Mouse (Mus musculus): Measurements from ENCODE around the gene Klk1. TPM values are rescaled to one million over a fixed set of nuclear protein-coding genes. Genes with fewer than 3 reads are reported as not detected.
A peak's percentile ranks its signal among the peaks of the same experiment; 100 is the strongest.
"Not testable (repeated sequence)": the region's sequence is repeated elsewhere in the genome, so short reads cannot be mapped to it uniquely, and the experiment has no call there.

Klk1 gene
- not detected for total RNA-seq (2021)

DNA sequence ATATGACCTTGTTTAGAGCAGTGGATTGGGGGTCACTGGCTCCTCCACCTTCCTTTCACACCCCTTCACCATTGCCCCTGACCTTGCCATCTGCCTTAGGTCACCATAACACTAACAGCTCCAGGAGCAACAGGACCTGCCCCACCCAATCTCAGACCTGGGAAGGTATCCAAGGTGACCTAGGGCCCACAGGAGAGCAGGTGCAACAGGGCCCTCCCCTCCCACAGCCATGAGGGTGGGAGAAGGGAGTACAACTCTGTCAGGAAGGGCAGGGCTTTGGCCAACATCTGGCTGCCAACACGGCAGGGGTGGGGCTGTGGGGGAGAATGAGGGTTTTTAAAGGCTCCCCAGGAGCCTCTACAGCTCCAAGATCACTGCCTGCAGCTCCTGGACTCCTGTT lies at the start of gene Klk1:
Klk1 (plus strand) TSS at position 285 of the 400 bp plus-strand sequence.
- intact Hi-C loops (cut with DNase I) = no loop called here
- DNase-seq (ENCODE audit: low spot score in 2 of 2) = no peak

- no peak for DNase-seq (ENCODE audit: low spot score in 2 of 2)
- intact Hi-C loops (cut with DNase I) = no loop called here
Observed at GRCm38 (mm10) chr7:44179299-44180045, 45.7 kb upstream of the Klk1 start.

GRCm38 (mm10) chr7:44186516-44186915 lies 38.6 kb upstream of the Klk1 start:
- intact Hi-C loops (cut with DNase I); DNase-seq (ENCODE audit: low spot score in 2 of 2): not testable (repeated sequence)

DNA sequence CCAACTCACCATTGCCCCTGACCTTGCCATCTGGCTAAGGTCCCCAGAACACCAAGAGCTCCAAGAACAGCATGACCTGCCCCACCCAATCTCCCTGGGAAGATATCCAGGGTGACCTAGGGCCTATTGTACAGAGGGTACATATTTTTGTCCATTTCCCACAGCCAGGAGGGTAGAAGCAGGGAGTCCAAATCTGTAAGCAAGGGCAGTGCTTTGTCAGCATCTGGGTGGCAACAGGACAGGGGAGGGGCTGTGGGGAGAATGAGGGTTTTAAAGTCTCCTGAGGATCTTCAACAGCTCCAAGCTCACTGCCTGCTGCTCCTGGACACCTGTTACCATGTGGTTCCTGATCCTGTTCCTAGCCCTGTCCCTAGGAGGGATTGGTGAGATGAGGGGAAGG lies 37.2 kb upstream of the Klk1 start, which contains the start of gene Klk1b24:
Klk1b24 (plus strand) TSS at position 301 of the 400 bp plus-strand sequence.
- DNase-seq (ENCODE audit: low spot score in 2 of 2); intact Hi-C loops (cut with DNase I): not testable (repeated sequence)

- DNase-seq (ENCODE audit: low spot score in 2 of 2); intact Hi-C loops (cut with DNase I): not testable (repeated sequence)
Observed at GRCm38 (mm10) chr7:44193466-44193865, 31.7 kb upstream of the Klk1 start.

- DNase-seq (ENCODE audit: low spot score in 2 of 2) = no peak
- intact Hi-C loops (cut with DNase I) = no loop called here
Observed at GRCm38 (mm10) chr7:44197891-44198290, 27.3 kb upstream of the Klk1 start, which contains the start of gene Klk1b3. Gene Klk1b3 (plus strand): TSS chr7:44198191.

DNA sequence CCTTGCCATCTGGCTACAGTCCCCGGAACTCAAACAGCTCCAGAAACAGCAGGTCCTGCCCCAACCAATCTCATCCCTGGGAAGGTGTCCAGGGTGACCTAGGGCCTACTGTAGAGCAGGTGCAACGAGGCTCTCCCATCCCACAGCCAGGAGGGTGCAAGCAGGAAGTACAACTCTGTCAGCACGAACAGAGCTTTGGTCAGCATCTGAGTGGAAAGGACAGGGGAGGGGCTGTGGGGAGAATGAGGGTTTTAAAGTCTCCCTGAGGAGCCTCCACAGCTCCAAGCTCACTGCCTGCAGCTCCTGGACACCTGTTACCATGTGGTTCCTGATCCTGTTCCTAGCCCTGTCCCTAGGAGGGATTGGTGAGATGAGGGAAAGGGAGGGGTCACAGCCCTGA lies 18.0 kb upstream of the Klk1 start, which contains the start of gene Klk1b4:
Klk1b4 (plus strand) TSS at position 301 of the 400 bp plus-strand sequence.
- intact Hi-C loops (cut with DNase I); DNase-seq (ENCODE audit: low spot score in 2 of 2): not testable (repeated sequence)

DNA sequence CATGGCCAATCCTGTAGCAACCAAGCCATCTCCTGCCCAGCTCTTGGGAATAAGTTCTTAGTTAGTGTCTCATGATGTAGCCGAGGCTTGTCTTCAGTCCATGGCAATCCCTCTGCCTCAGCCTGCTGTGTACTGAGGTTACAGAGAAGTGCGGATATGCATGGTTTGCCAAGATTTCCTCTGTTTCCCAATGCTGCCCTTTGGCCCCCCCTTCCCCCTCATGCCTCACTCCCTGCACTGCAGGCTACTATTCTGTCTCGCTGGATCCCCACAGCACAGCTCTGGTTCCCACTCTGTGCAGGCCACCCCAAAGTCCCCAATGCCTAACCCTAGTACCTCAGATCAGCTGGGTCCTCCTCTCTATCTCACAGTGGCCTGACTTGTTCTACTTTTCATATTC lies 16.9 kb upstream of the Klk1 start:
- no peak for DNase-seq (ENCODE audit: low spot score in 2 of 2)
- intact Hi-C loops (cut with DNase I) = no loop called here

DNA sequence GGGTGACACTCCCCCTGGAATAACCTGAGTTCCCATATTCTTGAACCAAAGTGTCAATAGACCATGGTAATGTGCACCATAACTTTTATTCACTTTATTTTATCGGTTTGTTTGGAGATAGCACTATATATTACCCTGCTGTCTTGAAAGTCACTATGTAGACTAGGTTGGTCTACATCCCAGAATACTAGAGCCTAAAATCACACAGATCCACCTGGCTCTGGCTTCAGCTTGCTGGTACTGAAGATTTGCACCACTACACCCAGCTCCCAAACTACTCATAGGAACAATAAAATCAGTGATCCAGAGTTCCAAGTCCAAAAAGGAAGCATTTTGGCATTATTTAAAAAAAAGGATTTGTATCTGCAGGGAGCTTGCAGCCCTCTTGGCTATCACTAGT lies 9.5 kb upstream of the Klk1 start, which contains the start of gene Klk1b5:
Klk1b5 (plus strand) TSS at position 301 of the 400 bp plus-strand sequence.
- intact Hi-C loops (cut with DNase I) = no loop called here
- DNase-seq (ENCODE audit: low spot score in 2 of 2) = no peak

DNA sequence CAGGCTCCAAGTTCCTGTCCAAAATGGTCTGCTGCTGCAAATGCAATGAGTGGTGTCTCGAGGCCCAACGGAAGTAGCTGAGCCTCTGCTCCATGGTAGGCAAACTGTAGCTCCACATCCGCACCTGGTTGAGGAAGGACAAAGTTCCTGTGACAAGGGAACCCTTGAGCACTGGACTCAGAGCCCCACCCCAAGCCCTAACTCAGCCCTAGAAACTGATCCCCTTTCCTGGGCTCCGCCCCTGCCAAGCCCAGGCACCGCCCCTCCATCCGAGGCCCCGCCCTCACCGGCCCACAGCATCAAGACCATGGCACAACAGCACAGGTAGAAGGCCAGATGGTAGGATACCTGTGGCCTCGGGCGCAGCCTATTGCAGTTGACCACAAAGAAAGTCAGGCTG lies 3.6 kb upstream of the Klk1 start:
- intact Hi-C loops (cut with DNase I) = not testable (repeated sequence)

DNA sequence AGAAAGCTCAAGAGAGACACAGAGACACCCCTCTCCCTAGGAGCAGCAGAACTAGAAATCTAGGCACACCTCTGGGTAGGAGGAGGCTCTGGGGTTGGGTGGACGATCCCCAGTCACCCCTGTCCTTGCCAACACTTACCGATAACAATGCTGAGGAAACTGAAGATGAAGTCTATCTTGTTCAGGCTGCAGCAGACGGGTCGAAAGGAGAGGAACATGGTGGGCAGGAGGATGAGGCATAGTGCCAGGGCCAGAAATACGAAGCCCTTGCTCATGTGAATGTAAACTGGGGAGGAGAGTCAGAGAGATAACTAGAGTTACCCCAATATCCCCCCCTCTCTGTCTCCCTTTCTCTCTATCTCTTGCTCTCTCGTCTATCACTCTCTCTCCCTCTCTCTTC lies 2.8 kb upstream of the Klk1 start:
- intact Hi-C loops (cut with DNase I) = not testable (repeated sequence)

More for the DNA sequence above, 3.6 kb upstream of the Klk1 start:
- not testable (repeated sequence) for DNase-seq (ENCODE audit: low spot score in 2 of 2)

DNA sequence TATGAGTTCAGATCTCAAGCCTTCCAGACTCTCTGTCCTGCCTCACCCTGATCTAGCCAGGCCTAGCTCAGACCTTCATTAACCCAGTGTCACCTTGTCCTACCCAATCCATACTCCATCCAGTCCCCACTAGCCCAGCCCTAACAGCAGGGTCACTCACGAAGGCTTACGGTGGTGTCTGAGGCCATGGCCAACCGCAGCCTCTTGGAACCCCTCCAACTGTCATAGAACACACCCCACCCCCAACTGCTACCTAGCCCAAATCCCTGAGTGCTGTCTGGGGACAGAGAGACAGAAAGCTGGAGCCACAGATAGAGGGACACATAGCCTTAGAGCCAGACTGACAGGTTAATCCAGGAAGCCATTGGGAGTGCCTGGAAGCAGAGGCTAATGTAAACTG lies 10.7 kb downstream of the Klk1 start, which contains the start of gene Gm36864:
Gm36864 (plus strand) TSS at position 269 of the 400 bp plus-strand sequence.
- intact Hi-C loops (cut with DNase I) = no loop called here
- no peak for DNase-seq (ENCODE audit: low spot score in 2 of 2)

More for the DNA sequence above, 2.8 kb upstream of the Klk1 start:
- DNase-seq (ENCODE audit: low spot score in 2 of 2) = not testable (repeated sequence)

- intact Hi-C loops (cut with DNase I) = no loop called here
- no peak for DNase-seq (ENCODE audit: low spot score in 2 of 2)
Observed at GRCm38 (mm10) chr7:44239913-44240312, 14.8 kb downstream of the Klk1 start.

GRCm38 (mm10) chr7:44240712-44241111 lies 15.6 kb downstream of the Klk1 start:
- intact Hi-C loops (cut with DNase I) = no loop called here
- DNase-seq (ENCODE audit: low spot score in 2 of 2) = no peak

DNA sequence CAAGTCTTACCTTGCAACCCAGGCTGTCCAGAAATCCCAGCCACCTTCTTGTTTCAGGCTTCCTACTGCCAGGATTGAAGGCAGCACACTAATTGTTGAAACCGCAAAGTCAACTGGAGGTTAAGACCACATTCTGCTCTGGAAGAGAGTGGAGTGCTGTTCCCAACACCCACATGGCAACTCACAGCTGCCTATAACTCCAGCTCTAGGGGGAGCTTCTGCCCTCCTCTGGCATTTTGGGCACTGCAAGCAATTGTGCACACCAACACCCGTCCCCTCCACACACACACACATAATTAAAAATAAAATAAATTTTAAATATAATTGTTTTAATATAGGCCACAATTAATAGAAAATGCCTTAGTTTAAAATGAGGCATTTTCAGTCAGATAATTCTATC lies 16.0 kb downstream of the Klk1 start:
- intact Hi-C loops (cut with DNase I) = no loop called here

GRCm38 (mm10) chr7:44244080-44244479 lies 18.9 kb downstream of the Klk1 start:
- intact Hi-C loops (cut with DNase I) = no loop called here
- DNase-seq (ENCODE audit: low spot score in 2 of 2) = no peak

More for the DNA sequence above, 16.0 kb downstream of the Klk1 start:
- no peak for DNase-seq (ENCODE audit: low spot score in 2 of 2)

DNA sequence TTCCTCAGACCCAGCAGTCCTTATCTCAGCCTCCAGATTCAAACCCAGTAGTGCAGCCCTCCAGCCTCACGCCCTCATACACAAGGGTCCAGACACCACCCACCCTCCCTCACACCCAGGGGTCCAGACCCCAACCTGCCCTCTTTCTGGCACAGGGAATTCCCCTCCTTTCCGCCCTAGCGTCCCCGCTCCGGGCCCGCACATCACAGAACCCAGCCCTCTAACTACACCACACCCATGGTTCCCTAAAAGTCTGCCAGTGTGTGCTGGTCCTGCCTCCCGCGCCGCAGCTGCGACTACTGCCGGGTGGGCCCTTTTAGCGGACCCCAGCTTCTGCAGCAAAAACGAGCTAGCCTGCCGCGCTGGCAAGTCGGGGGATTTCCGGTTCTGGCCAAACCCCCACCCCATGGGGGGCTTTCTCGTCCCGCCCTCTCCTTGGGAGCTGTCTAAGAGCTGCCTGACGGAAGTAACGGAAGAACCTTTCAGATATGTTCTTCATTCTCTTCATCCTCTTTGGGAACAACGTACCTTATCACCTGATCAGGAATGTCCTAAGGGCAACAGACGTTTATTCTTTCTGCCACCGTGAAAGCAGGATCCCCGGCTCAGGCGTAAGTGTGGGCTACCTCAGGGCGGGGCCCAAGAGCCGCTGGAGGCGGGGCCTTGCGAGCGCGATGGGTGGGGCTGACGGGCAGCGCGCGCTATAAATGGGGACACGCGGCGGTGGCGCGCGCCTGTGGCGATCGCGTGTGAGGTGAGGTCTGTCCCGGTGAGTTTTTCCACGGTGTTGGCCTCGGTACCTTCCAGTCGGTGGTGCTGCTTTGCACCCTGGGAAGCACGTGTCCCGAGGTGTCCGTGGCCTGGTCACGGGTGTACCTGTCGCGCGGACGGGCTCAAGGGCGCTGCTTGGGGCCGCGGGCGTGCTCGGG lies 21.2 kb downstream of the Klk1 start, which contains the start of the genes 1700028J19Rik and 2410002F23Rik:
1700028J19Rik (minus strand) TSS at position 641 of the 929 bp plus-strand sequence.
2410002F23Rik (plus strand) TSS at position 668 of the 929 bp plus-strand sequence.
- DNase-seq (ENCODE audit: low spot score in 2 of 2) = peak; percentile 90 to 92
- intact Hi-C loops (cut with DNase I) = no loop called here

DNA sequence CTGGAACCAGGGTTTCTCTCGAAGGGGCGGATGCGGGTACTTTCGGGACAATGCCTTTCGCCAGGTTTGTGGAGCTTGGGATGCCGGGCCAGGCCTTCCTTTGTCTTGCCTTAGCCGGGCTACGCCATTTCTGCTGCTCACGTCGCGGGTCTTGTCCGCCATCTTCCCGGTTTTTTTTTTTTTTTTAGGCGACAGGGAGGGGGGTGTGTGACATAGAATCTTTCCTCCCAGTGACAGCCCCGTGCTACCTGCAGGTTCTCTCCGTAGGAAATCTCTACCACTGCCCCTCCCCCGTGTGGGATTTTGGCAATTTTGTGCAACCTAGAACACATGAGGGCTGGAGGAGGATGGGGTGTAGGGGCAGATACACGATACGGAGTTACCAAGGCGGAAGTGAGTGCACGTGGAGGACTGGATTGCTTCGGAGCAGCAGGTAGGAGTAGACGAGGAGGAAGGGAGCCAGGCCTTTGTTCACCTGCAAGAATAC lies 21.9 kb downstream of the Klk1 start:
- peak in 1 of 2 experiments; percentile 63 for DNase-seq (ENCODE audit: low spot score in 2 of 2)
- intact Hi-C loops (cut with DNase I) = no loop called here

DNA sequence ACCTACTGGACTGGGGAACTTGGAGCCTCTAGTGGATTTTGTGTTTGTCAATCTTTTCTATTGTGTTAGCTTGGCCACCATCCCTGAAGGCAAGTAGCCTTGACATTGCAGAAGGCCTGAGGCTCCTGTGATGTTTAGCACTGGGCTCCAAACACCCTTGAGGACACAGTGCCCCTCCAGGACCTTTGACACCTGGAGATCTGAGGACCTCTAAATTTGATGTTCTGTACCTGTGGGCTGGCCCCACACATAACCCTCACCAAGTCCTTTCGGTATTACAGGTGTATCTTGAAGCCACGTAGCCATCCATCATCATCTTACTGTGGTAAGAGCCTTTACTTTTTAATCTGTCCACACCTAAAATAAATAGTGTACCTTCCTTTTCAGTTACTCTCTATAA lies 22.8 kb downstream of the Klk1 start:
- intact Hi-C loops (cut with DNase I) = no loop called here
- DNase-seq (ENCODE audit: low spot score in 2 of 2) = no peak

- DNase-seq (ENCODE audit: low spot score in 2 of 2) = no peak
- intact Hi-C loops (cut with DNase I) = no loop called here
Observed at GRCm38 (mm10) chr7:44249248-44249647, 24.1 kb downstream of the Klk1 start.
